Mouse (Mus musculus): ENCODE data around the gene Cubn. TPM values are rescaled to one million over a fixed set of nuclear protein-coding genes. Genes with fewer than 3 reads are reported as not detected.

Cubn gene
- total RNA-seq (2021) = under 1 TPM; 0.72 to 0.76 TPM

GRCm38 (mm10) chr2:13491734-13492133, at the start of gene Cubn:
Cubn (minus strand) TSS chr2:13491813.
- no peak for DNase-seq
- intact Hi-C loops (cut with DNase I) = no loop called here

- intact Hi-C loops (cut with DNase I) = no loop called here
- no peak for DNase-seq
These were observed 48.2 kb upstream of the Cubn start for GRCm38 (mm10) chr2:13539860-13540259.

- no peak for DNase-seq
- intact Hi-C loops (cut with DNase I) = no loop called here
These were observed 47.2 kb upstream of the Cubn start for GRCm38 (mm10) chr2:13538704-13539377.

GRCm38 (mm10) chr2:13538258-13538657, 46.6 kb upstream of the Cubn start:
- DNase-seq = no peak
- intact Hi-C loops (cut with DNase I) = no loop called here

GRCm38 (mm10) chr2:13537733-13538132, 46.1 kb upstream of the Cubn start:
- peak in 1 of 2 experiments; percentile 14 for DNase-seq
- intact Hi-C loops (cut with DNase I) = no loop called here

DNA sequence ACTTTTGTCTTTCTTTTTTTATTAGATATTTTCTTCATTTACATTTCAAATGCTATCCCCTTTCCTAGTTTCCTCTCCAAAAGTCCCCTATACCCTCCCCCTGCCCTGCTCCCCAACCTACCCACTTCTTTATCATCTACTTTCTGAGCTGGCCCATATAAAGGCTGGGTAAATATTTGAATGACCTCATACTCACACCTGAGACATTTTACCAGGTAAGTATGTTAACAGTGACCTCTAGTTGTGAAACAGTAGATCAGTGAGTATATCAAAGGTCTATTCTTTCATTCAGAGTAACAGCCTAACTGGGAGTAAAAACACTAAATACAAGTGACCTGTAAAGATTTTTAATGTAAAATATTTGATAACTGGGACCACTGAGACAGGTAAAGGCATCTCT, 45.1 kb upstream of the Cubn start:
- intact Hi-C loops (cut with DNase I) = no loop called here
- DNase-seq = no peak

GRCm38 (mm10) chr2:13530639-13531038, 39.0 kb upstream of the Cubn start:
- intact Hi-C loops (cut with DNase I) = no loop called here

DNA sequence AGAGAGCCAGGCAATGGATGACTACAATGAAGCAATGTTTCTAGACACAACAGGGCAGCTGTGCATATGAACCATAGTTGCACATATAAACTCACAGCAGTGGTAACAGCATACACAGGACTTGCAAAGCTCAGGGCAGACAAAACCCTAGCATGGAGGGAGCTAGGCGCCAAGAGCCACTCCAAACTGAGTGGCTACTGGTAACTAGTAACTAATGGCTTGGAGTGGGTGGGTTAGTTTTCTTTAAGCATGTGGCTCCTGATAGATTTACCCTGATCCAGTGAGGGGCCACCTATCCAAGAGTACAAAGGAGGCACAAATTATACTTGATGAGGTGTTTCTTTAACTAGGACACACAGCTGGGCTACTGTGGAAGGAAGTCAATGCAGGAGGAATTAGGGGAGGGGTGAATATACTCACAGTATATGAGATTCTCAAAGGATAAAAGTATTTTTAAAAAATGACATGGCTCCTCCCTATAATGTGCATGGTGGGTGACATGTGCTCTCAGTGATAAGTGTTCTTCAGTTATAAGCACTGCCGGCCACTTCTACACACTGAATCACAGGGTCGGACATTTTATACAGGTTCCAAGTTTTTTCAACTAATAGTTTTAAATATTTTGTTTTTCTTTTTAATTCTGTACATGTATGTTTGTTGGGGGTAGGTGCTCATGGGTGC, 37.8 kb upstream of the Cubn start:
- no peak for DNase-seq
- intact Hi-C loops (cut with DNase I) = no loop called here

More at GRCm38 (mm10) chr2:13530639-13531038, 39.0 kb upstream of the Cubn start:
- DNase-seq = no peak

DNA sequence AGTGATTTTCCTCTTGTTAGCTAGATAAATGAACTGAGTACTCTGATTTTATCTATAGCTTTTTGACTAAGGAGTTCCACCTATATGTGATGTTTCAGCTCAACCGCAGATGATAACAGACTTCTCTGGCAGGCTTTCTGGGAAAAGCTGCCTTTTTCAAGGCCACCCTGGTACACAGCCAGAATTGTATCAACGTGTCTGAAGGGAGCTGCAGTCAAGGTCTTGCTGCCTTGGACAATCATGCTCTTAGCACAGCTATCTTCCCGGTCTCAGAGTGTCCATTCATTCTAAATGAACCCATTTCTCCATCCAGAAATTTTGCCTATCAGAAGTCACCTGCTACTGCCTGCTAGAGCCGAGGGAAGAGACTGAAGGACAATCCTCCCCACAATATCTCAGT, 35.9 kb upstream of the Cubn start:
- intact Hi-C loops (cut with DNase I) = no loop called here
- no peak for DNase-seq

GRCm38 (mm10) chr2:13527125-13527524, 35.5 kb upstream of the Cubn start:
- DNase-seq = no peak
- intact Hi-C loops (cut with DNase I) = no loop called here

DNA sequence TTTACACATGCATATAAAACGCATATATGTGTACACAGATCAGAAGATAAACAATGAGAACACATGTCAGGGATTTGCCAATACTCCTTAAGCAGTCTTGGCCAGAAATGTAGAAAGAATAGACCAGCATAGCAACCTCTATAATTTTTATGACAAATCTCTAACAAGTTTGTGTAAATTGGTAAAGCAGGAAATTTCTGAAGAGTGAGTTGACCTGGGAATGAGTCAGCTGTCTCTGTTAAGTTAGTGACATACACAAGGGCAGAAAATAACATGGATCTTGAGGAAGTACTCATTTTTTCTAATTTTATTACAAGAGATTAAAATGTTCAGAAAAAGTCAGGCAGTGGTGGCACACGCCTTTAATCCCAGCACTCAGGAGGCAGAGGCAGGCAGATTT, 34.6 kb upstream of the Cubn start:
- intact Hi-C loops (cut with DNase I) = no loop called here
- no peak for DNase-seq

DNA sequence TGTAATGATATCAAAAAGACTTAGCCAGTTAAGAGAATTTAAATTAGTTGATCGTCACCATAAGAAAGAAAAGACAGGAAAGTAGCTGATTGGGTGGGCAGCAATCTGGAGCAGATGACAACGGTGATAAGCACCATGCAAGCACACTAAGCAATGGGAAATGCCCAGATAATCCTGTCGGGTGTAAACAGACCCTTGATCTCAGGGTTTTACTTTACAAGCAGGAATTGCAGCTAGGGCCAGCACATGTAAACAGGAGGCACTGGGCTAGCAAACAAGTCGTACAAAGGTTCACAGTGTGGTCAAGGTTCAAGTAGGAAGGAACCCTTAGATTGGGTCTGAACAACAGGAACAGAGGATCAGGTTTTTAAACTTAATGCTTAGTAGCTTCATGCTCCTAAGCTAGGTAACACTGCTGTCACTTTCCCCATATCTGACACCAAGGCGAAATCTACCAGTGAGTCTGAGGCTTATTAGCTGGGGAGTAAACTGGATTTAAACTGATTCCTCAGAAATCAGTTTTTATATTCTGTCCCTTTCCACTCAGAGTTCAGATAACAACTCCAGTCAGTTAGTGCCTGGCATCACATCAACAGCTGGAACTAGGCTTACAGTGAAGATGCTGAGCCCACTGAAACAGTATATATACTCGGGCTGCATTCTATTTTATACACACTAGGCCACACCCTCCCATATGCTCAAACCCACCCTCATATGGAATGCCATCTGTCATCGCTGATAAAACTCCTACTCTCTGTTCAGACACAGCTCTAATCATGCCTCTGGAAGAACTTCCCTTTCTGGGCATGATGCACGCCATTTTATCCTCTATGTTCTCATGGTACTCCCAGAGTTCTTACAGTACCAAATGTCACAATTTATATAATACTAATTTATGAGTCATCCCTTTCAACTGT, 32.2 kb upstream of the Cubn start:
- intact Hi-C loops (cut with DNase I) = no loop called here
- DNase-seq = no peak

GRCm38 (mm10) chr2:13522106-13522505, 30.5 kb upstream of the Cubn start:
- intact Hi-C loops (cut with DNase I) = no loop called here
- DNase-seq = no peak

DNA sequence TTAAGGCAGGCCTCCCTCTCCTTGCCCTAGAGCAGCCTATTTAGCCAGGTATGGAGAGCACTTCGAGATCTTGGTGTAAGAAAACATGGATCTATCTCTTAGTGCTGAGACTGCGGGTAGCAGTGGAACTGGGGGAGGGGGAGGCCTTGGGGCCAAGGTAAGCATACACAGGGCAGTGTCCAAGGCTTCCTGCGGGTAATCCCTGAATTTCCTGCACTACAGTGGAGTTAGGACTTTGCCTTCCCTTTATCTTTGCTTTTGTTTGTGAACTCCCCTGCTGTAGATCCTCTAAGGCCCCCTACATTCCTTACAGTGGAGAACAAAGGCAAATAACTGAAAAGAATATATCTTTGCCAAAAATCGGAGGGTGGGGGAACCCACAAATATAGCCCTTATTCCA, 23.3 kb upstream of the Cubn start:
- intact Hi-C loops (cut with DNase I) = no loop called here
- no peak for DNase-seq

DNA sequence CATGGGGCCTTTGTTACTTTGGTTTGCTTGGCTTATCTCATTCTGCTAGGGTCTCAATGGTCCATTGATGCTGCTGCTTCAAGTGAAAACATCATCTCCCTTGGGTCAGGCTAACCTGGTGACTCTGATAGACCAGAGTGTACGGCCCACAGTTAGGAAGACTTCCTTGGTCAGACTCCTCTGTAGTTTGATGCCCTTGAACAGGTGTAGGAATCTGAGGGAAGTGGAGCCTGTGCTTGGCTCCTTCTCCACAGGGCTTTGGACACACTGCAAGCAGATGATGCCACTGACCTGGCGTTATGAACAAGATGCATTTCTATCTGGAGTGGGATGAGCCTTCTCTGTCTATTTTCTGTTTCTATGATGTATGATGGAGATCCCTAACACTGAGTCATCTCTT, 11.1 kb upstream of the Cubn start:
- DNase-seq = no peak
- intact Hi-C loops (cut with DNase I) = no loop called here

DNA sequence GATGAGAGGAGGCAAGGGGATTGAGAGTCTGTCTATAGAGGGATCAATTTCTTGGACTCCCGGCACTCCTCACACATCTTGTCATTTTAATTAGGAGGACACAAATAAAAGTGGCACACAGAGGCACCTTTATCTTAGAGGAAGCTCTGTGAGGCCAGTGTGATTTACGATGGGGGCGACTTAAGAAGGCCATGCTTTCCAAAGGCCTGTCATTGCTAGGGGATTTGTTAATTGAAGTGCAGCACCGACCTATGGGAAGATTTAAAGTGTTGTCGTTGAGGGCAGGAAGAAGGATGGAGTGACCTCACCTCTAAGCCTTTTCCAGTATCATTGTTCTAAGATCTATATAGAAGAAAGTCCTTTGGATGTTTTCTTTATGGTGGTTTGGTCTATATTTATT, 9.9 kb upstream of the Cubn start:
- intact Hi-C loops (cut with DNase I) = no loop called here
- no peak for DNase-seq

DNA sequence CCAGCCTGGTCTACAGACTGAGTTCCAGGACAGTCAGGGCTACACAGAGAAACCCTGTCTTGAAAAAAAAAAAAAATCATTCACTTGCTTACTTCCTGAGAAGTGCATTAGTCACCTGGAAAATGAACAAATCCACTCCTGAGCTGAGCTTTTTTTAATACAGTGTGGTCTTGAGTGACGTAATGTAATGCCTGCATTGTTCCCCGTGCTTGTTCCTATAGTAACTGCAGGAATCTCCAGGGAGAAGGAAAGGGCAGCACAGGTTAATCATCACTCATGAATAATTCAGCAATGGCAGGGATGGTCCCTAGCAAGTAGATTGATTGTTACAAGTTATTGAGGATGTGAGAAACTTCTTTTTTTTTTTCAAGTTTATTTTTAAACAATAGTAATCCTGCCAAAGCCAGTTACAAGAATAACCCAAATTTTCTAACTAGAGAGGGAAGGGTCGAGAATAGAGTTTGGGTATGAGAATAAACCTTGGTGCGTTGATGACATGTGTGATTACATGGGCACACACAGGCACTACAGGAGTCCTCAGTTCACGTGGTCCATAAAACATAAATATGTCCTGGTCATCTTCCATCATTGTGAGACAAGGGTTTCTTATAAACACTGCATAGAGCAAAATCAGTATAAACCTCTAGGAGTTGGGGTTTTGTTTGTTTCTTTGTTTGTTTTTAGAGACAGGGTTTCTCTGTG, 8.8 kb upstream of the Cubn start:
- DNase-seq = no peak
- intact Hi-C loops (cut with DNase I) = no loop called here

- intact Hi-C loops (cut with DNase I) = no loop called here
- DNase-seq = no peak
These were observed 7.6 kb upstream of the Cubn start for GRCm38 (mm10) chr2:13499196-13499595.

GRCm38 (mm10) chr2:13496087-13496486, 4.5 kb upstream of the Cubn start:
- no peak for DNase-seq
- intact Hi-C loops (cut with DNase I) = no loop called here

DNA sequence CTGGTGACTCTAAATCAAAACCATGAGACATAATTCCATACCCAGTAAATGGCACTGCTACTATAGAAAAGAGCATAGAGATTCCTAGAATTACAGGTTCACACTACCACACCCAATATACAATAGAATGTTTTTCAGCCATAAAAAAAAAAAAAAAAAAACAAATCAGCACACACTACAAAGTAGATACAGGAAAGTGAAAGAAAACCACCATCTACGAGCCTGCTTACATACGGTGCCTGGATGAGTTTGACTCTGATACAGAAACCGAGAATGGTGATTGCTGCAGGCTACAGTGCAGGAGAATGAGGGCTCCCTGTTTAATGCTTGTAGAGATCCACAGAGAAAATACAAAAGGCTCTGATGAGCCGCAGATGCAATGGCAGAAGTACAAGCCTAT, 1.3 kb upstream of the Cubn start:
- DNase-seq = no peak
- intact Hi-C loops (cut with DNase I) = no loop called here

DNA sequence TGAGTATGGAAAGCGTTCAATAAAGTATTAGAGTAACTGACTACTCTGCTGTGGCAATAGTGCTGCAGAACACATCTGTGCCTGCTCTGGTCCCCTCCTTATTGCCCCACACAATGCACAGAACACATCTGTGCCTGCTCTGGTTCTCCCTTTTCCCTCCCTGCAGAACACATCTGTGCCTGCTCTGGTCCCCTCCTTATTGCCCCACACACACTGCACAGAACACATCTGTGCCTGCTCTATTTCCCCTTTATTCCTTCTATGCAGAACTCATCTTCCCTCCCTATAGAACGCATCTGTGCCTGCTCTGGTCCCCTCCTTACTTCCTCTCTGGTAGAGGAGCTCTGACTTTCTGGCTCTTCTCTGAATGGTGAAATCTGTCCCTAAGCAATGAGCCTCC, 1.1 kb downstream of the Cubn start:
- intact Hi-C loops (cut with DNase I) = no loop called here
- no peak for DNase-seq
